Mouse (Mus musculus) cerebellum, adult 18-20 months (tissue): ENCODE data around the gene Cped1.

Experiments used
- DNase-seq, 2 experiments: peaks; one replicate each; pipeline ENCODE4 v3.0.0; 2021

Gene Cped1

GRCm38 (mm10) chr6:21985732-21986540 is at the start of gene Cped1:
TSS of gene Cped1 (plus strand) at chr6:21985916.
- DNase-seq, result peak; percentile 32 to 37

- DNase-seq, result no peak
Measured at GRCm38 (mm10) chr6:21937981-21938635, 47.6 kb upstream of the Cped1 start.

GRCm38 (mm10) chr6:21949226-21949731 is 36.4 kb upstream of the Cped1 start, which contains the start of gene Ing3:
TSS of gene Ing3 (plus strand) at chr6:21949571.
- peak; percentile 97 to 99 for DNase-seq

- DNase-seq, result peak; percentile 98 to 99
Measured at GRCm38 (mm10) chr6:21949771-21950448, 35.8 kb upstream of the Cped1 start.

- no peak for DNase-seq
Measured at GRCm38 (mm10) chr6:21950676-21951075, 35.0 kb upstream of the Cped1 start.

DNA sequence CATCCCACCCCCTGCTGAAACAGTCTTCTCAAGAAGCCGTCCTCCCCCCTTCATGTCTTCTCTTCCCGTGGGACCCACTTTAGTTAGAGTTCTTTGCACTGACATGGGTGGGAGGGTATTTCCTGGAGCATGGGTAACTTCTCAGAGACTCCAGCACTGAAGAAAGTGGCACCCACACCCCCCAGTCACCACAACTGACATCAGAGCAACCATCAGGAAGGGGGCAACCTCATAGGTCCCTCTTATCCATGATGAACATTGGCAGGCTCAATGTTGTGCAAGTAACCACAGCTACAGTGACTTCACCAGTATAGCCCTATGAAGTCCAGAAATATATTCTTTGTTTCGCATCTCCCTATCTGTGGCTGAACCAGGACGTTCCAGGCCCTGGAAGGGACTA is 30.2 kb upstream of the Cped1 start:
- no peak for DNase-seq

- no peak for DNase-seq
Measured at GRCm38 (mm10) chr6:21958922-21959321, 26.8 kb upstream of the Cped1 start.

GRCm38 (mm10) chr6:21959909-21960308 is 25.8 kb upstream of the Cped1 start:
- peak in 1 of 2 experiments; percentile 12 for DNase-seq

GRCm38 (mm10) chr6:21977532-21977931 is 8.2 kb upstream of the Cped1 start:
- no peak for DNase-seq

DNA sequence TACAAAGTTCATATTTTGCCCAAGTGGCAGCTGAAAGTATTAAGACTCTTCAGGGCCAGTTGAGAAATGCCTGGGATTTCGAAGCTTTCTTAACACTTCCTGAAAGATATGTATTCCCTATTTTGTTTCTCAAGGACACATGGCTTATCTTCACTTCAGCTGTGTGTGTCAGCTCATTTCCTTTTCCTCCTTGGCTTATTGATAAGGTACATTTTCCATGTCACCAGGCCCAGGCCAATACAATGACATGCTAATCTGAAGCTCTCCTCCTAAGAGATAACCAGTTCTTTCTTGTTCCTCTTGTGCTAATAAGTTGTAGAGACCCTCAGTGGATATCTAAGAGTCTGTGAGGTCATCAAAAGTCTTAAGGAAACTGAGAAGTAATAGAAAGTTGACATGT is 4.6 kb upstream of the Cped1 start:
- DNase-seq, result no peak

DNA sequence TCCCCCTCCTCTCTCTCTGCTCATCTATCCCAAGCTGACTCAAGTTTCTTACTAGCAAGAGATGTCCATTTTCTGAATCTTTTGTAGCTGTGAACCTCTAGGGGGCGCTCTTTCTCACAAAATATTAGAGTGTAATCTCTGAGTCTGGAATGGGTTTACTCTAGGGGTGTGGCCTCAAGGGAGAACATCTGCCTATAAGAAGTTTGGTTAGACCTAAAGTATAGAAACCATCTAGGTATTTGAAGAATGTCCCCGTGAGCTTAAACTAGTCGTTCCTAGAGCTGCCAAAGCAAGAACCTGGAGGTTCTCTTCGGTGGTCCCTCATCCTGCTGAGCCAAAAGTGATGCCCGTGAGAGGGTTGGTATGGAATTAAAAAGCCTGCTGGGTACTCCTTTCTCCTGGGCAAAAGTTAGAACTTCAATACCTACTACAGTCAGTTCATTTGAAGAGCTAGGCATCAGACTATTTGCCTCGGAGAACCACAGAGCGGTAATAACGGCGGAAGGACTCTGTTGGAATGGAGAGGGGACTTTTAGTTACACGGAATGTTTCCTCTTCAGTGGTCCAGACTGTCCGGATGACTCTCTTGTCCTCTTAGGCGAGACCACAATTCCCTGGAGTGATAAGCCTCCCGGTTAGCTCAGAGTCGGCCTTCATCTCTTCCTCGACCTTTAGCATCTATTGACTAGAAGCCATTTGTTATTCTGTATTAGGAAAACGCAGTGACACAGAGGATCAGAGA is 555 bp upstream of the Cped1 start:
- DNase-seq, result peak; percentile 25 to 45

GRCm38 (mm10) chr6:21986660-21987331 is 1.1 kb downstream of the Cped1 start:
- DNase-seq, result no peak

- DNase-seq, result no peak
Measured at GRCm38 (mm10) chr6:21987554-21987953, 1.8 kb downstream of the Cped1 start.

- no peak for DNase-seq
Measured at GRCm38 (mm10) chr6:21988296-21988695, 2.6 kb downstream of the Cped1 start.

DNA sequence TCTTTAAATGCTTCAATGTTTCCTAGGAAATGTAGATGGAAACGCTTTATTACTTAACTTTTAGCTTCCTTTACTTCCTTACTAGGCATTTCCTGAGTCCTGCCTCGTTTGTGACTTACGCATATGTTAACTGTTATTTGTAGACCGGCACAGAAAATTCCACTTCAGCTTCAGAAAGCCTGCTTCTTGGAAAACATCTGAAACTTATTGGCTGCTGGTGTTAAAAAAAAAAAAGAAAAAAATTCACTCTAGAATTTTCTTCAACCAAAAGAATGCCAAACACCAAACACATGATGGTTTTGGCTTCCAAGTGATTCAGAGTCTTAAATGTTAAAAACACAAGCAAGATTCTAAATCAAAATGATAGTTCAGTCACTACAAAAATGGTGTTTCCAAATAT is 3.4 kb downstream of the Cped1 start:
- DNase-seq, result no peak

GRCm38 (mm10) chr6:21990181-21991135 is 4.7 kb downstream of the Cped1 start:
- DNase-seq, result no peak

GRCm38 (mm10) chr6:21991151-21991550 is 5.4 kb downstream of the Cped1 start:
- DNase-seq, result no peak

- no peak for DNase-seq
Measured at GRCm38 (mm10) chr6:21993070-21993469, 7.4 kb downstream of the Cped1 start.

- no peak for DNase-seq
Measured at GRCm38 (mm10) chr6:21998131-21998530, 12.4 kb downstream of the Cped1 start.

GRCm38 (mm10) chr6:21999025-21999424 is 13.3 kb downstream of the Cped1 start:
- DNase-seq, result no peak

DNA sequence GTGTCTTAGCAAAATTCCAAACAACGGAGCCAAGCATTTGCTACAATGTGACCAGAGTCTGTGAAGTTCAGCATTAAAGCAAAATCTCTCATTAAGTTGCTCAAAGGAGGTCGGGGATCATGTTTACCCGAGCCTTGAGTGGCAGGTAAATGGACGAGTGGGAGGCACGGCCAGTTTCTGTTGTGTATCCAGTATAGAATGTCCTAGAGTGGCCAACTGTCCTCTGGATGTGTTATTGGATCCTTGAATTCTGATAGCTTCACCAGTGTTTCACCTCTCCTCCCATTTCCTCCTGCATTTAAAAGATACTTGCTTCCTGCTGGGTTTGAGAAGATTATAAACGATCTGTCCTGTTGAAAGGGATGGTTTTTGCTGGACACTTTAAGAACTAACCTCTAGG is 14.4 kb downstream of the Cped1 start:
- no peak for DNase-seq
